Mouse (Mus musculus): ENCODE data around the gene Lsamp. TPM values are rescaled to one million over a fixed set of nuclear protein-coding genes. Genes with fewer than 3 reads are reported as not detected.

Gene Lsamp
- polyA plus RNA-seq, 1 experiment from 2014 or later: 0.20 TPM

DNA sequence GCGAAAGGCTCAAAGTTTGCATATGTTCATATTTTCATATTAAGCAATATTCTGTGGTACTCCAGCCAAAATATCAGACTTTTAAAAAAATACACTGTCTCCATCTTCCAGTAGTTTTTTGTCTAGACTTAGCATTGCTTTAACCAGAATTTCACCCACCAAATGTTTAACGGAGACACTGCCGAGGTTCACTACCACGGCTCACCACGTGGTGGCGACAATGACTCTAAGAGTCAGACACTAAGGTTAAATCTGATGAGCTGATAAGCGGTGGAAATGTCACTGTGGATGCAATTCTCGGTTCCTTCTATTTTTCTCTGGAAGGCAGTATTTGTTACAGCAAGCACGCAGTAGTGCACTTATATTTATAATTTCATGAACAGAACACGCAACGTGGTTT, 2188.3 kb downstream of the Lsamp start:
- H3K4me2 ChIP-seq (replicated peaks; ENCODE audit: low read depth, low read length): no peak overlapping the region
- H3K9ac ChIP-seq (replicated peaks; ENCODE audit: low read depth): no peak overlapping the region
- no peak for ATAC-seq
- no peak overlapping the region for H3K27ac ChIP-seq (ENCODE audit: low read length)
- no peak overlapping the region for H3K4me3 ChIP-seq (ENCODE audit: low read depth, low read length)
- no peaks in the 10 kb centered on the region for H3K9me3 ChIP-seq (ENCODE audit: low read length)
- H3K27me3 ChIP-seq (replicated peaks; ENCODE audit: insufficient read depth, low read length): no peaks in the 10 kb centered on the region
- TF ChIP-seq EP300 (IDR thresholded peaks at IDR 0.05) (no peak), CTCF (IDR thresholded peaks at IDR 0.05) (peak; percentile 78)
- WGBS: 25% methylated on average over 11 of the region's 11 CpGs
- peak; percentile 51 for DNase-seq (ENCODE audit: low spot score)
- no peaks in the 10 kb centered on the region for H3K36me3 ChIP-seq (ENCODE audit: insufficient read depth, low read length)
- no peaks in the 10 kb centered on the region for H3K4me1 ChIP-seq (ENCODE audit: insufficient read depth, low read depth, low read length)

- DNase-seq (ENCODE audit: low spot score) (no peak), ATAC-seq (no peak)
- Histone ChIP-seq H3K4me1 (ENCODE audit: insufficient read depth, low read depth, low read length) (no peaks in the 10 kb centered on the region), H3K27me3 (replicated peaks; ENCODE audit: insufficient read depth, low read length) (no peaks in the 10 kb centered on the region), H3K9ac (replicated peaks; ENCODE audit: low read depth) (no peak overlapping the region), H3K27ac (ENCODE audit: low read length) (no peak overlapping the region), H3K36me3 (ENCODE audit: insufficient read depth, low read length) (no peaks in the 10 kb centered on the region), H3K9me3 (ENCODE audit: low read length) (no peaks in the 10 kb centered on the region), H3K4me3 (ENCODE audit: low read depth, low read length) (no peak overlapping the region), H3K4me2 (replicated peaks; ENCODE audit: low read depth, low read length) (no peak overlapping the region)
- no peak for TF ChIP-seq CTCF (IDR thresholded peaks at IDR 0.05)
- TF ChIP-seq EP300 (IDR thresholded peaks at IDR 0.05): no peak
- 55% methylated on average over 3 of the region's 3 CpGs for WGBS
Measured at GRCm38 (mm10) chr16:42178866-42179265, 2194.7 kb downstream of the Lsamp start.

DNA sequence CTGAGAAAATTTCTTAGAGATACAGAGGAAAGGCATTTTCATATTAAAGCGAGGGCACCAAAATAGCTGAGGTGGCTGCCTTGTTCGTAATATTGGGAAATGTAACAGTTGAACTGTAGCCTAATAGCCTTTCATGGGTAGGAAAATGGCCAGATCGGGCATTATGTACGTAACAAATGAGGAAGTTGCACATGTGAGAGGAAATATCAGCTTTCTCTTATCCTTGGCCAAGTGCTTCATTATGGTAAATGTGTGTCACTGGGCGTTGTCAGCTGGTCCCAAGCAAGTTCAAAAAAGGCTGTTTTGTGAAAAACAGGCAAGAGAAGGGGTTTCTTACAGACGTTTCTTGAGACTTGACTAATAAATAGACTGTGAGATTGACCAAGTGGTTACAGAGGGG, 2195.9 kb downstream of the Lsamp start:
- no peak overlapping the region for H3K4me3 ChIP-seq (ENCODE audit: low read depth, low read length)
- H3K9me3 ChIP-seq (ENCODE audit: low read length): no peaks in the 10 kb centered on the region
- H3K9ac ChIP-seq (replicated peaks; ENCODE audit: low read depth): no peak overlapping the region
- no peak for TF ChIP-seq EP300 (IDR thresholded peaks at IDR 0.05)
- no peak for TF ChIP-seq CTCF (IDR thresholded peaks at IDR 0.05)
- DNase-seq (ENCODE audit: low spot score): peak; percentile 61
- no peaks in the 10 kb centered on the region for H3K36me3 ChIP-seq (ENCODE audit: insufficient read depth, low read length)
- H3K4me1 ChIP-seq (ENCODE audit: insufficient read depth, low read depth, low read length): no peaks in the 10 kb centered on the region
- peak; percentile 56 for ATAC-seq
- H3K27ac ChIP-seq (ENCODE audit: low read length): no peak overlapping the region
- no peak overlapping the region for H3K4me2 ChIP-seq (replicated peaks; ENCODE audit: low read depth, low read length)
- 56% methylated on average over 6 of the region's 6 CpGs for WGBS
- no peaks in the 10 kb centered on the region for H3K27me3 ChIP-seq (replicated peaks; ENCODE audit: insufficient read depth, low read length)

- Histone ChIP-seq H3K4me3 (ENCODE audit: low read depth, low read length) (no peak overlapping the region), H3K27me3 (replicated peaks; ENCODE audit: insufficient read depth, low read length) (no peaks in the 10 kb centered on the region), H3K4me1 (ENCODE audit: insufficient read depth, low read depth, low read length) (no peaks in the 10 kb centered on the region), H3K36me3 (ENCODE audit: insufficient read depth, low read length) (no peaks in the 10 kb centered on the region), H3K4me2 (replicated peaks; ENCODE audit: low read depth, low read length) (peak overlapping the region; percentile 23; the same call in 1 of the 2 replicates), H3K27ac (ENCODE audit: low read length) (no peak overlapping the region), H3K9me3 (ENCODE audit: low read length) (no peaks in the 10 kb centered on the region), H3K9ac (replicated peaks; ENCODE audit: low read depth) (no peak overlapping the region)
- ATAC-seq (no peak), DNase-seq (ENCODE audit: low spot score) (no peak)
- TF ChIP-seq CTCF (IDR thresholded peaks at IDR 0.05): no peak
- no peak for TF ChIP-seq EP300 (IDR thresholded peaks at IDR 0.05)
- 76% methylated on average over 11 of the region's 11 CpGs for WGBS
Measured at GRCm38 (mm10) chr16:42180473-42180872, 2196.3 kb downstream of the Lsamp start.

- 27% methylated on average over 14 of the region's 14 CpGs for WGBS
- H3K36me3 ChIP-seq (ENCODE audit: insufficient read depth, low read length): no peaks in the 10 kb centered on the region
- no peak overlapping the region for H3K27ac ChIP-seq (ENCODE audit: low read length)
- ATAC-seq (peak; percentile 23), DNase-seq (ENCODE audit: low spot score) (peak; percentile 56)
- TF ChIP-seq EP300 (IDR thresholded peaks at IDR 0.05) (0 out of 2 replicates have a peak, but pooled peaks have one; percentile 9), CTCF (IDR thresholded peaks at IDR 0.05) (no peak)
- no peaks in the 10 kb centered on the region for H3K27me3 ChIP-seq (replicated peaks; ENCODE audit: insufficient read depth, low read length)
- H3K4me1 ChIP-seq (ENCODE audit: insufficient read depth, low read depth, low read length): no peaks in the 10 kb centered on the region
- H3K9me3 ChIP-seq (ENCODE audit: low read length): no peaks in the 10 kb centered on the region
- H3K9ac ChIP-seq (replicated peaks; ENCODE audit: low read depth): 0 out of 2 replicates have a peak overlapping the region, but pooled peaks have one; percentile 1
- peak overlapping the region; percentile 82 for H3K4me2 ChIP-seq (replicated peaks; ENCODE audit: low read depth, low read length)
- H3K4me3 ChIP-seq (ENCODE audit: low read depth, low read length): peak overlapping the region; percentile 46
Measured at GRCm38 (mm10) chr16:42189431-42190081, 2205.4 kb downstream of the Lsamp start.

DNA sequence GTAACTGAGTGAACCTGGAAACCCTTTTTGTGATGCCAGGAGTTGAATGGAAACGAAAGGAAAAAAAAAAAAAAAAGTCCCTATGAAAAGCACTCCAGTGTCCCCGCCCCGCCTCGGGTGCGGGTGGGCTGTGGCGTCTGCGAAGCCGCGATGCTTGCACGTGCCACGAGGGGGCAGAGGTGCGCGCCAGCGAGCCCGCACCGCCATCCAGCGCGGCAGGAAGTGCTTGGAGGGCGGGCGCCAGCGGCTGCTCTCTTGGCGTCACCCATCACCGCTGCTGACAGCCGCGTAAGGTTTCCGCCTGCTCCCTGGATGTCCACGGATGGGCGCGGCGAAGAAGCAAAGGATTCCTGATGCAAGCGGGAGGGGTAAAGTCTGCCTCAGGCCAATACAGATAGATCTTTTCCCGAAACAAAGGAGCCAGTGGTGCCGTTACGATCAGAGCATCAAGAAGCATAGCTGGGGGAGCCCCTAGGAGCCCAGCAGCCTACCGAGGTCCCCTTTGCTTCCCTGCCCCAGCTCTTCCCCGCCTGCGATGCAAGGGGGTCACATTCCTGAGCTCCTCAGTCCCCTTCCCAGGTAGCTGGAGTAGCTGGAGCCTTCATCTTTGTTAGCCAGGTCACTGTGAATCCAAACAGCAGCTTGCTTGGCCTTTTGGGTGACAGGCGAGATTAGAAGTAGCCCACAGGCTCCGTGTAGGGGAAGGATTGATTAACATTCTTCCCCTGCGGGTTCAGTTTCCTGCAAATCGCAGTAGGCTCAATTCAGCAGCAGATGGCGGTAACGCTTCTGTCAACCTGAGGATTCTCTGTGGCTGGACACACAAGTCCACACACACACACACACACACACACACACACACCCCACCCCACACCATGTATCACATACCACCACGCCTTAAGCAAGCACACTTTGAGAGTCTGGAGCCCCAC, 2206.2 kb downstream of the Lsamp start:
- H3K4me2 ChIP-seq (replicated peaks; ENCODE audit: low read depth, low read length): peak overlapping the region; percentile 82
- no peaks in the 10 kb centered on the region for H3K9me3 ChIP-seq (ENCODE audit: low read length)
- peak overlapping the region; percentile 91 for H3K27ac ChIP-seq (ENCODE audit: low read length)
- TF ChIP-seq EP300 (IDR thresholded peaks at IDR 0.05): no peak
- TF ChIP-seq CTCF (IDR thresholded peaks at IDR 0.05): peak; percentile 90
- peak; percentile 98 for ATAC-seq
- H3K4me3 ChIP-seq (ENCODE audit: low read depth, low read length): peak overlapping the region; percentile 46
- peak; percentile 96 for DNase-seq (ENCODE audit: low spot score)
- H3K27me3 ChIP-seq (replicated peaks; ENCODE audit: insufficient read depth, low read length): no peaks in the 10 kb centered on the region
- H3K9ac ChIP-seq (replicated peaks; ENCODE audit: low read depth): peak overlapping the region; percentile 58
- under 1% methylated on average over 41 of the region's 44 CpGs for WGBS
- no peaks in the 10 kb centered on the region for H3K36me3 ChIP-seq (ENCODE audit: insufficient read depth, low read length)
- H3K4me1 ChIP-seq (ENCODE audit: insufficient read depth, low read depth, low read length): no peaks in the 10 kb centered on the region

Small RNAs within 50 kb of the gene (microRNA-seq; reads per million reads assigned to microRNA genes)
- gene Gm27887 (not detected), gene Gm47276 (not detected)
